Mouse (Mus musculus): ENCODE data around the gene Rbm34. TPM values are rescaled to one million over a fixed set of nuclear protein-coding genes. Genes with fewer than 3 reads are reported as not detected.

Gene Rbm34
- polyA plus RNA-seq, 1 experiment from 2014 or later: 20.3 TPM

DNA sequence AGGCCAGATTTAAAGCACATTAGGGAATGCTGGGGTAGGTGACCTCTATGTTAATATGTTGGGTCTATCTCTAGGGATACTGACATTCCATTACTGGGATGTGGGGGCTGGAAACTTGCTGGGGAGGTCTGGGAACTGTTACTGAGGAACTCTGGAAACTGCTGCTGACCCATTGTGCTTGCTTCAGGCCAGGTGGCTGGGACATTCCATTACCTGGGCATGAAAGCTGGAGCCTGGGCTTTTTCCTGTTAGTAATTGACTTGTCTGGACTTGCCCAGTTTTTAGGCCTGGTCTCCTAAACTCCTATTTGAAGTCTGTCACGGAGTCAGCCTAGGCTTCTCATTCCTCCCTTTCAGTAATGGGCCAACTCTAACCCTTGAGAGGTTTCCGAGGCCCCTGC lies 1.2 kb upstream of the Rbm34 start:
- H3K27ac ChIP-seq (replicated peaks; ENCODE audit: low read depth, low read length): no peak overlapping the region
- WGBS: 76% methylated on average over 2 of the region's 2 CpGs

GRCm38 (mm10) chr8:126971314-126971664 lies 418 bp upstream of the Rbm34 start:
- H3K27ac ChIP-seq (replicated peaks; ENCODE audit: low read depth, low read length): peak overlapping the region; percentile 77
- ATAC-seq (ENCODE audit: low read depth) (peak; percentile 41), DNase-seq (ENCODE audit: low spot score) (no peak)
- H3K4me2 ChIP-seq (ENCODE audit: low read depth, low read length): peak overlapping the region; percentile 90
- no peaks in the 10 kb centered on the region for H3K27me3 ChIP-seq (replicated peaks; ENCODE audit: control insufficient read depth, insufficient read depth, low read length)
- peaks cover 26% of the 10 kb centered on the region; the same call in 1 of the 2 replicates for H3K36me3 ChIP-seq (ENCODE audit: control insufficient read depth, insufficient read depth, low read length)
- peaks cover 3% of the 10 kb centered on the region for H3K4me1 ChIP-seq (ENCODE audit: control insufficient read depth, insufficient read depth, low read length)
- no peaks in the 10 kb centered on the region for H3K9me3 ChIP-seq (ENCODE audit: control insufficient read depth, low read length)
- H3K4me3 ChIP-seq (ENCODE audit: low read depth, low read length): peak overlapping the region; percentile 81
- WGBS: 8% methylated on average over 13 of the region's 13 CpGs
- peak overlapping the region; percentile 72 for H3K9ac ChIP-seq (ENCODE audit: low read depth, low read length)

More for the DNA sequence above, 1.2 kb upstream of the Rbm34 start:
- Histone ChIP-seq H3K4me3 (ENCODE audit: low read depth, low read length) (no peak overlapping the region), H3K27me3 (replicated peaks; ENCODE audit: control insufficient read depth, insufficient read depth, low read length) (0 out of 2 replicates have a peak, but pooled peaks cover 8% of the 10 kb centered on the region), H3K4me1 (ENCODE audit: control insufficient read depth, insufficient read depth, low read length) (peaks cover 3% of the 10 kb centered on the region), H3K36me3 (ENCODE audit: control insufficient read depth, insufficient read depth, low read length) (peaks cover 20% of the 10 kb centered on the region; the same call in 1 of the 2 replicates), H3K9ac (ENCODE audit: low read depth, low read length) (no peak overlapping the region), H3K4me2 (ENCODE audit: low read depth, low read length) (no peak overlapping the region), H3K9me3 (ENCODE audit: control insufficient read depth, low read length) (no peaks in the 10 kb centered on the region)
- ATAC-seq (ENCODE audit: low read depth) (no peak), DNase-seq (ENCODE audit: low spot score) (no peak)

- H3K27ac ChIP-seq (replicated peaks; ENCODE audit: low read depth, low read length): no peak overlapping the region
- WGBS: 88% methylated on average over 1 of the region's 1 CpGs
- ATAC-seq (ENCODE audit: low read depth): no peak
- H3K9me3 ChIP-seq (ENCODE audit: control insufficient read depth, low read length): no peaks in the 10 kb centered on the region
- H3K36me3 ChIP-seq (ENCODE audit: control insufficient read depth, insufficient read depth, low read length): peaks cover 41% of the 10 kb centered on the region
- no peak overlapping the region for H3K4me3 ChIP-seq (ENCODE audit: low read depth, low read length)
- H3K27me3 ChIP-seq (replicated peaks; ENCODE audit: control insufficient read depth, insufficient read depth, low read length): no peaks in the 10 kb centered on the region
- DNase-seq (ENCODE audit: low spot score): no peak
- H3K9ac ChIP-seq (ENCODE audit: low read depth, low read length): no peak overlapping the region
- H3K4me2 ChIP-seq (ENCODE audit: low read depth, low read length): no peak overlapping the region
- H3K4me1 ChIP-seq (ENCODE audit: control insufficient read depth, insufficient read depth, low read length): peaks cover 3% of the 10 kb centered on the region
Measured at GRCm38 (mm10) chr8:126969546-126969945, 1.3 kb downstream of the Rbm34 start.

GRCm38 (mm10) chr8:126968107-126968506 lies 2.8 kb downstream of the Rbm34 start:
- WGBS: 92% methylated on average over 6 of the region's 6 CpGs
- Histone ChIP-seq H3K4me3 (ENCODE audit: low read depth, low read length) (no peak overlapping the region), H3K4me2 (ENCODE audit: low read depth, low read length) (no peak overlapping the region), H3K4me1 (ENCODE audit: control insufficient read depth, insufficient read depth, low read length) (peaks cover 3% of the 10 kb centered on the region), H3K27ac (replicated peaks; ENCODE audit: low read depth, low read length) (no peak overlapping the region), H3K9me3 (ENCODE audit: control insufficient read depth, low read length) (no peaks in the 10 kb centered on the region), H3K36me3 (ENCODE audit: control insufficient read depth, insufficient read depth, low read length) (peaks cover 49% of the 10 kb centered on the region), H3K9ac (ENCODE audit: low read depth, low read length) (no peak overlapping the region), H3K27me3 (replicated peaks; ENCODE audit: control insufficient read depth, insufficient read depth, low read length) (no peaks in the 10 kb centered on the region)
- DNase-seq (ENCODE audit: low spot score) (no peak), ATAC-seq (ENCODE audit: low read depth) (no peak)

GRCm38 (mm10) chr8:126965246-126965645 lies 5.6 kb downstream of the Rbm34 start:
- ATAC-seq (ENCODE audit: low read depth) (no peak), DNase-seq (ENCODE audit: low spot score) (no peak)
- Histone ChIP-seq H3K27ac (replicated peaks; ENCODE audit: low read depth, low read length) (no peak overlapping the region), H3K9me3 (ENCODE audit: control insufficient read depth, low read length) (no peaks in the 10 kb centered on the region), H3K27me3 (replicated peaks; ENCODE audit: control insufficient read depth, insufficient read depth, low read length) (no peaks in the 10 kb centered on the region), H3K4me1 (ENCODE audit: control insufficient read depth, insufficient read depth, low read length) (peaks cover 3% of the 10 kb centered on the region), H3K4me2 (ENCODE audit: low read depth, low read length) (no peak overlapping the region), H3K9ac (ENCODE audit: low read depth, low read length) (no peak overlapping the region), H3K4me3 (ENCODE audit: low read depth, low read length) (no peak overlapping the region), H3K36me3 (ENCODE audit: control insufficient read depth, insufficient read depth, low read length) (peaks cover 74% of the 10 kb centered on the region)
- WGBS: 79% methylated on average over 6 of the region's 6 CpGs

DNA sequence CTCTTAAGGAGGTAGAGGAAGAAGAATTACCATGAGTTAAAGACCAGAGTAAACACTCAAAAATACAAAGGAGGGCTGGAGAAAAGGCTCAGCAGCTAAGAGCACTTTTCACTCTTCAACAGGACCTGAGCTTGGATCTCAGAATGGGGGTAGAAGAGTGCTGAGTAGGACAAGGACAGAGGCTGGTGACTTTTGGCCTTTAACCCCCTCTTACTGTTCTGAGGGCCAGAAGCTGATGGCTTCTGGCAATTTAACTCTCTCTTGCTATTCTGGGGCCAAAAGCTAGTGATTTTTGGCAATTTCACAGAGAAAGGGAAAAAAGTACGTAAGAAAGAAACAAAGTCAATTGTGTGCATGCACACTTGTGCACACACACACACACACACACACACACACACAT lies 8.0 kb downstream of the Rbm34 start:
- no peaks in the 10 kb centered on the region for H3K9me3 ChIP-seq (ENCODE audit: control insufficient read depth, low read length)
- H3K4me3 ChIP-seq (ENCODE audit: low read depth, low read length): no peak overlapping the region
- no peaks in the 10 kb centered on the region for H3K4me1 ChIP-seq (ENCODE audit: control insufficient read depth, insufficient read depth, low read length)
- no peak overlapping the region for H3K9ac ChIP-seq (ENCODE audit: low read depth, low read length)
- no peak overlapping the region for H3K27ac ChIP-seq (replicated peaks; ENCODE audit: low read depth, low read length)
- H3K4me2 ChIP-seq (ENCODE audit: low read depth, low read length): no peak overlapping the region
- WGBS: 96% methylated on average over 1 of the region's 1 CpGs
- DNase-seq (ENCODE audit: low spot score) (no peak), ATAC-seq (ENCODE audit: low read depth) (no peak)
- peaks cover 78% of the 10 kb centered on the region for H3K36me3 ChIP-seq (ENCODE audit: control insufficient read depth, insufficient read depth, low read length)
- H3K27me3 ChIP-seq (replicated peaks; ENCODE audit: control insufficient read depth, insufficient read depth, low read length): no peaks in the 10 kb centered on the region

DNA sequence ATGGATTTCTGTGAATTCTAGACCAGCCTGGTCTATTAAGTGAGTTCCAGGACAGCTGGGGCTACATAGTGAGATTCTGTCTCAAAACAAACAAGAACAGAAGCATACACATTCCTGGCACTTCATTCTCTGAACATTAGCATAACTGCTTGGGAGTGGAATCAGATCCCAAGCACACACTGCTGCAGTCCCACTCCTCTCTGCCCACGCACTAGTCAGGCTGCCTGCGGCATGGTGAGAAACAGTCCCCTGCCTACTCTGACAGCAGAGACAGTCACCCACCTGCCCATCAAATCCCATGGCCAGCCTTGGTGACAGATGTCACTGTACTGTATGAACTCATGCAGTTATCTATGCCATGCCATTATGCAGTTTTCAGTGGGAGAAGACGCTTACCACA lies 9.4 kb downstream of the Rbm34 start:
- DNase-seq (ENCODE audit: low spot score): no peak
- H3K4me3 ChIP-seq (ENCODE audit: low read depth, low read length): no peak overlapping the region
- H3K27me3 ChIP-seq (replicated peaks; ENCODE audit: control insufficient read depth, insufficient read depth, low read length): no peaks in the 10 kb centered on the region
- H3K4me1 ChIP-seq (ENCODE audit: control insufficient read depth, insufficient read depth, low read length): no peaks in the 10 kb centered on the region
- peaks cover 80% of the 10 kb centered on the region for H3K36me3 ChIP-seq (ENCODE audit: control insufficient read depth, insufficient read depth, low read length)
- no peak overlapping the region for H3K4me2 ChIP-seq (ENCODE audit: low read depth, low read length)
- ATAC-seq (ENCODE audit: low read depth): no peak
- 94% methylated on average over 3 of the region's 3 CpGs for WGBS
- no peak overlapping the region for H3K9ac ChIP-seq (ENCODE audit: low read depth, low read length)
- H3K27ac ChIP-seq (replicated peaks; ENCODE audit: low read depth, low read length): no peak overlapping the region
- no peaks in the 10 kb centered on the region for H3K9me3 ChIP-seq (ENCODE audit: control insufficient read depth, low read length)

DNA sequence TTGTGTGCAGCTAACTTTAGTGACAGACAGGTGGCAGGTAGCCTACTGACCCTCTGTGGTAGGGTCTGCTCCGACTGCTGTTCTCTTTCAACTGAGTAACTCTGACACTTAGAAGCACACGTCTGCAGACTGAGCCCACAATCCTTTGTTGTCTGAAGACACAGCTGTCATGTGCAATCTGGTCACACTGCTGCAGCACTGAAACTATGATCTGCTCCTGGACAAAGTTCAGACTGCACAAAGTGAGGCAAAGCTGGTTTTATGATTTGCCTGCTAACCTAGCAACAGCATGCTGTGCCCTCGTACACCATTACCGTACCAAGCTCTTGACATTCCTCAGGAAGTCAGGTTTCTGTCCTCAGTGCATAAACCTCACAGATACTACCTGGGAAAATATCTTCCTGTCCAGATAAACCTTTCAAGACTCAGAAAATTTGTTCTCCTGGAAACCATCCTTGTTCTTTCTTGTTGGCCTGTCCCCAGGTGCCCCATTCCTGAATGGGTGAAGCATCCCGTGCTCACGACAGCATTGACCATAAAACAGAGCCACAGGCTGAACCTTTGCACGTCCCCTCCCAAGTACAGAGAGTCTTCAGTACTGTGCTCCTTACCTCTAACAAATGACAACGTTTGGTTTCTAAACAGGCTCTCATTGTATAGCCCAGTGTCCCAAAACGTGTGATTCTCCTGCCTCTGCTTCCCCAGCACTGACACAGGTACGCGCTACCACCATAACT lies 18.8 kb downstream of the Rbm34 start:
- Histone ChIP-seq H3K9ac (ENCODE audit: low read depth, low read length) (no peak overlapping the region), H3K27me3 (replicated peaks; ENCODE audit: control insufficient read depth, insufficient read depth, low read length) (no peaks in the 10 kb centered on the region), H3K4me3 (ENCODE audit: low read depth, low read length) (no peak overlapping the region), H3K9me3 (ENCODE audit: control insufficient read depth, low read length) (no peaks in the 10 kb centered on the region), H3K4me1 (ENCODE audit: control insufficient read depth, insufficient read depth, low read length) (no peaks in the 10 kb centered on the region), H3K36me3 (ENCODE audit: control insufficient read depth, insufficient read depth, low read length) (peaks cover 82% of the 10 kb centered on the region), H3K4me2 (ENCODE audit: low read depth, low read length) (no peak overlapping the region), H3K27ac (replicated peaks; ENCODE audit: low read depth, low read length) (no peak overlapping the region)
- DNase-seq (ENCODE audit: low spot score) (no peak), ATAC-seq (ENCODE audit: low read depth) (no peak)
- 82% methylated on average over 11 of the region's 11 CpGs for WGBS

DNA sequence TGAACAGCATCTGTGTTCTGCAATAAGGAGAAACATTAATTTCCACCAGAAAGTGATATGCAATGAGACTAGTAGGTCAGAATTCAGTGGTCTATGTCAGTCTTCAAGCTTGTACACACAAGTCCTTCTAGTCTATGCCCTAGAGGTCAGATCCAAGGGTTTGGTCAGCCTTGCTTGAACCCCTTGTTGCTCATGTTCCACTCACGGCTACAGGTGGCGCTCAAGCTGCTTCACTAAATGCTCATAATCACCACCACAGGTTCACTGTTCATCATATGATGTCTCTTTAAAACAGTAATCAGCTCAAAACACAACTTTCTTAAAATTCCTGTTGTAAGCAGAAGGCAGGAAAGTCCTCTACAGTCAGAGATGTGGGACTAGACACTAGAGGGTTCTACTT lies 21.3 kb downstream of the Rbm34 start:
- Histone ChIP-seq H3K9ac (ENCODE audit: low read depth, low read length) (no peak overlapping the region), H3K36me3 (ENCODE audit: control insufficient read depth, insufficient read depth, low read length) (peaks cover 60% of the 10 kb centered on the region), H3K9me3 (ENCODE audit: control insufficient read depth, low read length) (no peaks in the 10 kb centered on the region), H3K4me1 (ENCODE audit: control insufficient read depth, insufficient read depth, low read length) (0 out of 2 replicates have a peak, but pooled peaks cover under 1% of the 10 kb centered on the region), H3K4me3 (ENCODE audit: low read depth, low read length) (no peak overlapping the region), H3K27ac (replicated peaks; ENCODE audit: low read depth, low read length) (no peak overlapping the region), H3K27me3 (replicated peaks; ENCODE audit: control insufficient read depth, insufficient read depth, low read length) (no peaks in the 10 kb centered on the region), H3K4me2 (ENCODE audit: low read depth, low read length) (no peak overlapping the region)
- WGBS: 73% methylated on average over 2 of the region's 2 CpGs
- no peak for DNase-seq (ENCODE audit: low spot score)
- no peak for ATAC-seq (ENCODE audit: low read depth)
